Mouse (Mus musculus) heart, adult 8-10 months (tissue): ENCODE measurements around the gene Morn2. TPM values are rescaled to one million over a fixed set of nuclear protein-coding genes. Genes with fewer than 3 reads are reported as not detected.

Experiments used
- DNase-seq: peaks from one replicate; pipeline ENCODE4 v3.0.0; 2022; ENCODE audit warnings: low spot score
- total RNA-seq, 4 experiments: library from RNA; stranded (reverse); gene quantifications; 2 replicates each; pipeline ENCODE4 v1.2.4; 2022

Morn2 gene
- total RNA-seq, 4 experiments from 2014 or later, result 13.2 to 17.9 (median 15.3) TPM

DNA sequence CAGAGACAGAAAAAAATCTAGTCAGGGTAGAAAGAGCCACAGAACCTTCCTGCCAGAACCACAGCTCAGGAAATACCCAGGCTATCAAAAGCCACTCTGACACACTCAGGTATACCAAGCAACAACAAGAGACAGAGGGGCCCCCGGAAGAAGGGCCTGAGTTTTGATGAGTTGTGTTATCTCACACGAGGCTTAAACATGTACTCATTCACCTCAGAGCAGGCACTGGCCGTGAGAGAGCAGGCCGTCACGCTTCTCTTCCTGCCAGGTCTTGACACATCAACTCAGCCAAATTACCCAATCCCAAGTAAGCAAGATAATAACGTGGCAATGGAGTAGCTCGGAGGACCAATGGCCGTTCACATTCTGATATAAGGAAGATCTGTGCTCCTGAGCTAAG lies 33.7 kb downstream of the Morn2 start:
- DNase-seq, result no peak

DNA sequence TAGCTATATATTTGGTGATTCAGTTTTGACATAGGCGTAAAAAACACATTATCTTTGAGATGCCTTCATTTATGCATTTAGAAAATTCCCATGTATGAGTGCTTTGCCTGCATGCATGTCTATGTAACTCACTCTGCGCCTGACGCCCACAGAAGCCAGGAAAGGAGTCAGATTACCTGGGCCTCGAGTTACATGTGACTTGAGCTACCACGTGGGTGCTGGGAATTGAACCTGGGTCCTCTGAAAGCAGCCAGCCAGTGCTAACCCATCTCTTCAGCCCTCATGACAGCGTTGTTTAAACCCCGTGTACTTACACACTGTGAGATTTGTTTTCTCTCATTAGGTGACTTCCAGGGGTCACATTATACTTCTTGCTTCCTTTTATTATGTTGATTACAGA lies 34.5 kb downstream of the Morn2 start:
- no peak for DNase-seq

DNA sequence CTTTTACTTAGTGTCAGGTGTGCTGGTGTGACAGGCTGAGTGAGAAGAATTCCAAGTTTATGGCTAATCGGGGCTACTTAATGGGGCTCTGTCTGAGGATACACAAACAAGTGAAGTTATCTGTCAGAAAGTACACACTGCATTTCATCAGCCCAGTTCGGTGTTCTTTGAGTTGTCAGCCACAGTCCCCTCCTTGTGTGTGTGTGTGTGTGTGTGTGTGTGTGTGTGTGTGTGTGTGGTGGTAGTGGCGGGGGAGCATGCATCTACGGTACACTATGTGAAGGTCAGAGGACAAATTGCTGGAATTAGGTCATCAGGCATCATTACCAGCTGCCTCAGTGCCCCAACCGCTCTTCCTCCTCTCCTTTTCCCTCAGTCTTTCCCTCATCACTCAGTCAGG lies 35.5 kb downstream of the Morn2 start:
- no peak for DNase-seq

DNA sequence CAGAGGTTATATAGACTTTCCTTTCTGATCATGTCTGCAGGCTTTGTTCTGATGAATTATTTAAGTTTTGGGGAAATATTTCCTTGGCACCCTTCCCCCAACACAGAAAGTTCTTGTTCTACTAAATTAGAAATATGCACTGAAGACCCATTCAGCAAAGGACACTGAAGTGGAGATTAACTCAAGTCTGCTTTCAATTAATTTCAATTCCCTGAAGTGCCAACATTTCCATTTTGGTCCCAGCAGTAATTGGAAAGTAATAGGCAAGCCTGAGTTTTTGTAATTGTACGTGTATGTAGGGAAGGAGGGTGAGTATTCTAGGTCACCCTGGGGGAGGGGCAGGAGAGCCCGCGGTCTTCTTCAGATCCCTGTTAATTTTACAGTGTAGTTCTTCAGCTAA lies 36.4 kb downstream of the Morn2 start:
- DNase-seq, result no peak

DNA sequence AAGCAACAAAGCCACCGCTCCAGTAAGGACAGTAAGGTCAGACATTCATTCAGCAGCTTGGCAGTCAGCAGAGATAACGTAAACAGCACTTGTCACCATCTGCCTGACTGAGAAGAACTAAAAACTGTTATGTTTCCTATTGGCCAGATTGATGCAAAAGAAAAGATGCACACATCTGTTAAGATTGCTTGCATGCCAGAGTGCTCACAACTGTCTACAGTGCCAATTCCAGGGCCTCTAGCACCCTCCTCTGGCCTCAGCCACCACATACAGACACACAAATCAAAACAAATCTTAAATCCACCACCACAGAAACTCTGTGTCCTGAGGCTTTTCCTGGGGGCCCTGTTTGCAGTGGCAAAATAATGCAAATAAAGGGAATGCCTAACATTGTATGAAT lies 42.4 kb downstream of the Morn2 start:
- DNase-seq, result no peak

DNA sequence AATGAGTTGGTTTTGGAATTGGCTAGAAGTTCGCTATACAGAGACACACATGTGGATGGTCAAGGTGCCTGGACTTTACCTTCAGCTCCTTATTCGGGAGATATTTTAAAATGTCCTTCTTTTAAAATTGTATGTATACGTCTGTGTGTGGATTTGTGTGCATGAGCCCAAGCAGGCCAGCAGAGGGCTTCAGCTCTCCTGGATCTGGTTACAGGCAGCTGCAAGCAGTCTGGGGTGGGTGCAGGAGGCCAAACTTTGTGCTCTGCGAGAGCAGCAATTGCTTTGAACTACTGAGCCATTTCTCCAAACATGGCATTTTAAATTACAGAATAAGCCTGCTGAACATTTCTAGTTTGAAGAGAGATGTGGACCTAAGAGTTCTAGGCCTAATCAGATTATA lies 55.3 kb downstream of the Morn2 start:
- no peak for DNase-seq

DNA sequence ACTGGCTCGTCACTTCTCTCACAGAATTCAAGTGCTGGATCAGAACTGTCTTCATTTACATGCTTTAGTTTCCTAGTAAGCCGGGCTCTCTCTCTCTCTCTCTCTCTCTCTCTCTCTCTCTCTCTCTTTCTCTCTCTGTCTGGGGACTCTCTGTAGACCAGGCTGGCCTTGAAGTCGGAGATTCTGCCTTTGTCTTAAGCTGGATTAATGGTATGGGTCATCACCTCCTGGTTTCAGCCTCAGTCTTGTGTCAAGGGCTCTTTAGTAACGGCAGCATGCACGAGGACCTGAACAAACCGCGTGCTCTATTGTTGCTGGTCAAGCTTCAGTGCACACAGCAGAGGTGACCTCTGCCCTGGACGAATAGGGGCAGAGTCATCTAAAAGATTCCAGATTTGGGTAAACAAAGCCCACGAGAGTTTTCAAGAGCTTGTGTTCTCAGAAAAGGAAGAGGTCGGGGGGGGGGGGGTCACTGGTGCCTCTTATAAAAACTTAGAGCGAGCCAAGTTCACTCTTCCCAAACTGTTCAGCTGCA lies 56.7 kb downstream of the Morn2 start:
- DNase-seq, result no peak

Other genes starting within 250 kb of the Morn2 start
- 10 to 100 TPM; 18.3 to 22.9 (median 22.5) TPM for gene Hnrnpll, start 227.9 kb upstream of the Morn2 start, total RNA-seq
- 10 to 100 TPM; 17.8 to 21.2 (median 19.7) TPM for gene Galm, start 162.7 kb upstream of the Morn2 start, total RNA-seq
- gene Srsf7, start 82.9 kb upstream of the Morn2 start, total RNA-seq, result 10 to 100 TPM; 39.2 to 44.4 (median 41.9) TPM
- under 1 TPM in 1 of 4 experiments, not detected in 3; 0.11 TPM for gene Ttc39d, start 82.7 kb upstream of the Morn2 start, total RNA-seq
- 1 to 10 TPM; 3.9 to 4.6 (median 4.4) TPM for gene Gemin6, start 65.8 kb upstream of the Morn2 start, total RNA-seq
- gene Dhx57, start 273 bp downstream of the Morn2 start, total RNA-seq, result 1 to 10 TPM; 4.5 to 7.6 (median 6.1) TPM
- under 1 TPM in 1 of 4 experiments, not detected in 3; 0.37 TPM for gene Arhgef33, start 17.2 kb downstream of the Morn2 start, total RNA-seq
- gene Gm10190, start 83.3 kb downstream of the Morn2 start, total RNA-seq, result not detected
- gene Sos1, start 190.2 kb downstream of the Morn2 start, total RNA-seq, result 10 to 100 TPM; 10.6 to 13.2 (median 12.2) TPM